Mouse (Mus musculus) kidney, adult 11 months (tissue): ENCODE results near the gene Psmb8.

Experiments used
- DNase-seq: peaks from one replicate; pipeline ENCODE4 v3.0.0; 2022

The Psmb8 gene

DNA sequence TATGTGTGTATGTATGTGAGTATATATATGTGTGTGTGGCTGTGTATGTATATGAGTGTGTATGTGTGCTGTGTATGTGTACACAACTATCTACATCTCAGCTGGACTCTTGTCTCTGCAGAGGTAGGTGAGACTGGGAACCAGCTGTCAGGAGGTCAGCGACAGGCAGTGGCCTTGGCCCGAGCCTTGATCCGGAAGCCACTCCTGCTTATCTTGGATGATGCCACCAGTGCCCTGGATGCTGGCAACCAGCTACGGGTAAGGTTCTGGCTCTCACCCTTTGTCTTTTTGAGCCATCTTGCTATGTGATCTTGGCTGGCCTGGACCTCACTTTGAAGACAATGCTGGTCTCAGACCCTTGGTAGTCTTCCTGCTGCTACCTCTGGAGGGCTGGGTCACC is 2.8 kb upstream of the Psmb8 start:
- no peak for DNase-seq

DNA sequence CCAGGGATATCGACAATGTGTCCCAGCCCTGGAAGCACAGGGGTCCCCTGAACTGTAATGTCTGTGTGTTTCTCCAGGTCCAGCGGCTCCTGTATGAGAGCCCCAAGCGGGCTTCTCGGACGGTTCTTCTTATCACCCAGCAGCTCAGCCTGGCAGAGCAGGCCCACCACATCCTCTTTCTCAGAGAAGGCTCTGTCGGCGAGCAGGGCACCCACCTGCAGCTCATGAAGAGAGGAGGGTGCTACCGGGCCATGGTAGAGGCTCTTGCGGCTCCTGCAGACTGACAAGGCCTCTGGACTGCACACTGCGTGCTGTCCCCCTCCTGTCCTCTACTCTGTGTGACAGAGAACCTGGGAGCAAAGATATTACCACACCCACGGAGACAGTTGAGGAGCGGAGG is 1.0 kb upstream of the Psmb8 start:
- DNase-seq, result no peak

DNA sequence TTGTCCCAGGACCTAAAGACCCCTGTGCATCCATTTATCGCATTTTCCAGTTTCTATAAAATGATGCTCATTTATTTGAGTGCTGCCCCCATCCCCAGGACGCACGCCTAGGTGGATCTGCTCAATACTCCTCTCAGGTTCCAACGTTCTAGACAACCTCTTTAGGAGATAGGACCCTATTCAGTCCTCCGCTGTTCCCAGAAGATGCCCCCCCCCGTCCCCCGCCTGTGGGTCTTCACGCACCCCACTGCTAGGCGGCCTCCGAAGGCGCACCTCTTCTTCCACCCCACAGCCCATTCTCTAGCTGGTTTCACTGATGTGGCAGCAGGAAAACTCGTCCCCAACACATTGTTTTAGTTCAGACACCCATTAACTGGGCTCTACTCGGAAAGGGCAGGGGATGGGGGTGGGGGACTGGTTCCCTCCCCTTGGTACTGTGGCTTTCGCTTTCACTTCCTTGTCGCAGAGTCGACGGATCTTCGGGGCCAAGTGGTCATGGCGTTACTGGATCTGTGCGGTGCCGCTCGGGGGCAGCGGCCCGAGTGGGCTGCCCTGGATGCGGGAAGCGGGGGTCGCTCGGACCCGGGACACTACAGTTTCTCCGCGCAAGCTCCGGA is 491 bp downstream of the Psmb8 start:
- DNase-seq, result peak; percentile 45

DNA sequence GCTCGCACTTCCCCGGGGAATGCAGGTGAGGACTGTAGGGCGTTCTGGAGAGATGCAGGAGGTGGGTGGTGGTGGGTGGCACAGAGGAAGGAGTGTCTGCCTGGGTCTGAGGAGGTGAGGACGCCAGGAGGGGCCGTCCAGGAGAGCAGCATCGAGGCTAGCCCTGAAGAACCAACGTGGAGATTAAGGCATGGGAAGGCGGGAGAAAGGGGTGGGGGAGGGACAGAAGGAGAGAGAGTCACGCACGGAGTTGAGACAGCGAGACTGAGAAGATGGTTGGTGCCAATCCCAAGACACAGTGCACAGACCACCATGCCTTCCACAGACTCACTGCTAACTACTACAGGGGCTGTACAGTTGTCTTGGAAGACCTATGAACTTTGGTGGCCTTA is 996 bp downstream of the Psmb8 start:
- no peak for DNase-seq

DNA sequence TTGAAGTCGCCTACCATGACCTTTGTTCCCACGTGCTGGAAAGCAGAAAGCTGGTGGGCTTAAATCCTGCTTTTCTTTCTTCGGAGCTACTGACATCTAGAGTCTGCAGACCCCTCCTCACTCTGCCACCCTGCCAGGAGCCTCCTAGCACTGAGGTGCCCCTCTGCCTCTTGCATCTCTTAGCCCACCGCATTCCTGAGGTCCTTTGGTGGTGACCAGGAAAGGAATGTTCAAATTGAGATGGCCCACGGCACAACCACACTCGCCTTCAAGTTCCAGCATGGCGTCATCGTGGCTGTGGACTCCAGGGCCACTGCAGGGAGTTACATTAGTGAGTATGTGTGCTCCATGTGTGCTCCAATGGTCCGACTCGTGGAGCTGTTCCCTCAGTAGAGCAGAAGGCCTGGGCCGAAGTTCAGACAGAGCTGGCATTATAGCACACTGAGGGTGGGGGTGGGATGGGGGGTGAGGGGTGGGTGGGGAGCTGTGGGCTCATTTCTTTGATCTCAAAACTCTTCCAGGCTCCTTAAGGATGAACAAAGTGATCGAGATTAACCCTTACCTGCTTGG is 1.6 kb downstream of the Psmb8 start:
- no peak for DNase-seq

DNA sequence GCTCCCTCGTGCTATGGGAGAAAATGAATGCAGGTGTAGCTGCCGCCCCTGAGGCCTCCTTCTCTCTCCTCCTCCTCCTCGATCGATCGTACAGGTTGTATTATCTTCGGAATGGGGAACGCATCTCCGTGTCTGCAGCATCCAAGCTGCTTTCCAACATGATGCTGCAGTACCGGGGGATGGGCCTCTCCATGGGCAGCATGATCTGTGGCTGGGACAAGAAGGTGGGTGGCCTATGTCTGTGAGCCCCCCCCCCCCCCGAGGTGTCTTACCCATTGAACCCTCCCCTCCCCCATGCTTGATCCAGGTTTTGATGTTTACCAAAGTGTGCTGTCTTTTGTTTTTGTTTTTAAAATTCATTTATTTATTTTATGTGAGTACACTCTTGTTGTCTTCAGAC is 2.5 kb downstream of the Psmb8 start:
- DNase-seq, result no peak

DNA sequence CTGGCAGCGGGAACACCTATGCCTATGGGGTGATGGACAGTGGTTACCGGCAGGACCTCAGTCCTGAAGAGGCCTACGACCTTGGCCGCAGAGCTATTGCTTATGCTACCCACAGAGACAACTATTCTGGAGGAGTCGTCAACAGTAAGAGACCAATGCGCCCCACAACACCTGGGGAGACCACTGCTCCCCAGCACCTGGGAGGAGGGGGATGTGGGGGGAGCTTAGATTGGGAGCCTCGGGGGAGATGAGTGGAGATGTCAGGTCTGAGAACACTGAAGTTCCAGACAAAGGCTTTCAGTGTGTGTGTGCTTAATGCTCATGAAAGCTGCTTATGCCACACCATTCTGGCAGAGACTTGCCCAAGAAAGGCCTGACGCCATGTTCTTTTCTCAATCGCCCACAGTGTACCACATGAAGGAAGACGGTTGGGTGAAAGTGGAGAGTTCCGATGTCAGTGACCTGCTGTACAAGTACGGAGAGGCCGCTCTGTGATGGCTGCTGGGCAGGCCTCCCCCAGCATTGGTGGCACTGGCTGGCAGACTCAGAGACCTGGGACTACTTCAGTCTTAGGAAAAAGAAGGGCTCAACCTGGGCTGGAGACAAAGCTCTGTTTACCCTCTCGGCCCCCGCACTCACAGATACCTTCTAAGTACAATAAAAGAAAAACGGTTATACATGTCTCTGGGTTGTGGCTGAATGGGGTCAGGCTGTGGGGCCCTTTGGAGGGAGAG is 3.4 kb downstream of the Psmb8 start:
- DNase-seq, result no peak

DNA sequence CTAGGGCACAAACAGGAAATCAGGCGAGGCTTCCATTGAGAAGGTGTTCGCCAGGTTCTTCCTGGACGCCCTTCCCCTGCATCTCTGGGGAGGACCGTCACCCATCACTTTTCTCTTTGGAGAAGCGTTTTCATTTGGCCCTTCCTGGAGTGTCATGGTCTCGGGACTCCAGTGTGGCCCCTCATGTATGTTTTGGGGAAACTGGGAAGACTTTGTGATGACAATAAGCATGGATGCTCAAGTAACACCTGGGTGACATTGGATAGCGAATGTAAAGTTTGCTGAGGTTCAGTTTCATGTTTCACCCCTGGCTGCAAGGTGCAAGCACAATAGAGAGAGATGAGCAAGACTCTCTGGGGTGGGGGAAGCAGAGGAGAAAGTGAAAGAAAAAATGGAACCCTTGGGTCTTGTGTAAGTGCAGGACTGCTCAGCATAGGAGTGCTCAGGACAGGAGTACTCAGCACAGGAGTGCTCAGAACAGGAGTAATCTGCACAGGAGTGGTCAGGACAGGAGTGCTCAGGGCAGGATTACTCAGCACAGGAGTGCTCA is 4.1 kb downstream of the Psmb8 start:
- no peak for DNase-seq

DNA sequence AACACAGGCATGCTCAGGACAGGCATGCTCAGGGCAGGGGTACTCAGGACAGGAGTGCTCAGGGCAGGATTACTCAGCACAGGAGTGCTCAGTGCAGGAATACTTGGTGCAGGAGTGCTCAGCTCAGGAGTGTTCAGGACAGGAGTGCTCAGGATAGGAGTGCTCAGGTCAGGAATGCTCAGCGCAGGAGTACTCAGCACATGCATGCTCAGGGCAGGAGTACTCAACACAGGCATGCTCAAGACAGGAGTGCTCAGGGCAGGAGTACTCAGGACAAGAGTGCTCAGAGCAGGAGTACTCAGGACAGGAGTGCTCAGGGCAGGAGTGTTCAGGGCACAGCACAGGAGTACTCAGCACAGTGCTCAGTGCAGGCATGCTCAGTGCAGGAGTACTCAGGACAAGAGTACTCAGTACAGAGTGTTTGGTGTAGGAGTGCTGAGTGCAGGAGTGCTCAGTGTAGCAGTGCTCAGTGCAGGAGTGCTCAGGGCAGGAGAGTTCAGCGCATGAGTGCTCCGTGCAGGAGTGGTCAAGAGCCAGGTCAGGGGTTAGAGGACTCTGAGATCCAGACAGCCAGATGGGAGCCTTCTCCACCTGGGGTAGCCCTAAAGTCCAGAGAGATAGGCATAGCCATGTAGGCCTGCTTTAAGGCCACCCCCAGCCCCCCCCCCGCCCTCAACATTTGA is 5.4 kb downstream of the Psmb8 start:
- no peak for DNase-seq

DNA sequence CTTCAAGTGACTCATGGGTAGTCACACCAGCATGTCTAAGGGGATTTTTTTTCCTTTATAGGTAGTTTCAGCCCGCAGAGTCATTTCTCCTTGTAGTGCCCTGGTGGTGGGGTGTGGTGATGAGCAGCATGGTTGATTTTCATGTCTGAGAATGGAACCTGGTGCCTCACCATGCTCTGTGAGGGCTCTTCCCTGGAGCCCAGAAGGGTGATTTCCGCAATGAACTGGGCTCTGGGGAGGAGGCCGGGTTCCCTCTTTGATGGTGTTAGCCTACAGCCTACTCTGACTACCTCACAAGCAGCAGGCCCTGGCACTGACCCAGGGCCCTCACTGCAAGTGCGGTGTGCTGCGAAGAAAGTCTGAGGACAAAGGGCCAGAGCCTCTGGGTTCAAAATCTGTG is 5.9 kb downstream of the Psmb8 start, which contains the start of gene Tap2:
Tap2 (plus strand) TSS at position 84 of the 400 bp plus-strand sequence.
- no peak for DNase-seq

DNA sequence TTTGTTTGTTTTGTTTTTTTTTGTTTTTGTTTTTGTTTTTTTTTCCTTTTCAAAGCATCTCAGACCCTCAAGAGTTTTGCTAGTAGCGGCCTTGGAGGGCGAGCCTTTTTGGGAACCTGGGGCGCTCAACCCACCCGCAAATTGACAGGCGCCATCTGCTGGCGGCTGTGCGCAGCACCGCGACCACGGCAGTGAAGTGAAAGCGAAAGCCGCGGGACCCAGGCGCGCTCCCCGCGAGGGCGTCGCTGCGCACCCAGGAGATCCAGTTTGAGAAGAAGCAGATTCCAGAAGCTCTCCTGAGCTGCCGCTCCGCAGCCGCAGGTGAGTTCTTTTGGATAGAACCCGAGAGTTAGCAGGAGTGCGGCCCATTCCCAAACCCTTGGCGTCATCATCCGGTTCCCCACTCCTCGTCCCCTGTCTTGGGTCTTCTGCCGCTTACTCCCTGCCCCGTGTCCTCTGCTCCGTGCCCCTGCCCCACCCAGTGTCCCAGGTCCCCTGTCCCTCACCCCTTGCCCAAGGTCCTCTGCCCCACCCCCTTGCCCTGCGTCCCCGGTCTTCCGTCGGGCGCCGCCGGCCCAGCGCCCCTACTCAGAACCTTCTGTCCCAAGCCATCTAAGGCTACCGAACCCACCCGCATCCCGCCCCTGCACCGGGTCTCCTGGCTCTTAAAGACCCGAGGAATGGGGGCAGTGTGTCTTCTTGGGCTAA is 6.9 kb downstream of the Psmb8 start:
- peak; percentile 79 for DNase-seq

DNA sequence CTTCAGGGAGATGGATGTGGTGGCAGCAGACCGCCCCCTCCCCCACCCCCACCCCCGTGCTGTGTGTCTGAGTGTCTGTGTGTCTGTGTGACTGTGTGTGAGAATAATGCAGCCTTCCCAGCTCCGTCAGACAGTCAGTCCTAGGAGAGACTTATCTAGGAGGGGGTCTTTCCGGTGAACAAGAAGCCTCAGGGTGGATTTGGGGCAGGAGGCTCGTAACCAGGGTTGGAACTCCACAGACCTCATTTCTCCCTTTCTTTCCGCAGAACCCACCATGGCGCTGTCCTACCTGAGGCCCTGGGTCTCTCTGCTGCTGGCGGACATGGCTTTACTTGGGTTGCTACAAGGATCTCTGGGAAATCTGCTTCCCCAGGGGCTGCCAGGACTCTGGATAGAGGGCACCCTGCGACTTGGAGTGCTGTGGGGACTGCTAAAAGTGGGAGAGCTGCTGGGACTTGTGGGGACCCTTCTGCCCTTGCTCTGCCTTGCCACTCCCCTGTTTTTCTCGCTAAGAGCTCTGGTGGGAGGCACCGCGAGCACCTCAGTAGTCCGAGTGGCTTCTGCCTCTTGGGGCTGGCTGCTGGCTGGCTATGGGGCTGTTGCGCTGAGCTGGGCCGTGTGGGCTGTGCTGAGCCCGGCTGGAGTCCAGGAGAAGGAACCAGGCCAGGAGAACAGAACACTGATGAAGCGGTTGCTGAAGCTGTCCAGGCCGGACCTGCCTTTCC is 7.7 kb downstream of the Psmb8 start:
- no peak for DNase-seq

DNA sequence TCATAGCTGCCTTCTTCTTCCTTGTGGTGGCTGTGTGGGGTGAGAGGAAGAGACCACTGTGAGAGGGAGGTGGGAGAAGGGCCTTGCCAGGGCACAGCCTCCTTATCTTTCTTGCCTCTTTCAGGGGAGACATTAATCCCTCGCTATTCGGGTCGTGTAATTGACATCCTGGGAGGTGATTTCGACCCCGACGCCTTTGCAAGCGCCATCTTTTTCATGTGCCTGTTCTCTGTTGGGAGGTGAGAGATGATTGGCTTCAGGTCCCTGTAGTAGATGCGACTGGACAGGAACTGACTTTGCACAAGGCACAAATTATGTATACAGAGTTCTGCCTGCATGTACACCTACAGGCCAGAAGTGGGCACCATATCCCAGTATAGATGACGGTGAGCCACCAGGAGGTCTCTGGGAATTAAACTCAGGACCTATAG is 8.2 kb downstream of the Psmb8 start:
- no peak for DNase-seq

DNA sequence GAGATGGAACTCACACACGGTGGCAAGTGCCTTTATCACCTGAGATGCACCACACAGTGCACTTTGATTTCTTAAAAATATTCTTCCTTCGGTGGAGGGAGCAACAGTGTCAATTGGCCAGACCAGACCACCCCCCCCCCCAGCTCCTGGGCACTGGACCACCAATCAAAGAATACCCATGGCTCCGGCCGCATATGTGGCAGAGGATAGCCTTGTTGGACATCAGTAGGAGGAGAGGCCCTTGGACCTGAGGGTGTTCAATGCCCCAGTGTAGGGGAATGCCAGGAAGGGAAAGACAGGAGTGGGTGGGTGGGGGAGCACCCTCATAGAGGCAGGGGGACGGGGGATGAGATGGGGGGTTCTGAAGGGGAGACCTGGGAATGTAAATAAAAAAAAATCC is 9.2 kb downstream of the Psmb8 start:
- no peak for DNase-seq

DNA sequence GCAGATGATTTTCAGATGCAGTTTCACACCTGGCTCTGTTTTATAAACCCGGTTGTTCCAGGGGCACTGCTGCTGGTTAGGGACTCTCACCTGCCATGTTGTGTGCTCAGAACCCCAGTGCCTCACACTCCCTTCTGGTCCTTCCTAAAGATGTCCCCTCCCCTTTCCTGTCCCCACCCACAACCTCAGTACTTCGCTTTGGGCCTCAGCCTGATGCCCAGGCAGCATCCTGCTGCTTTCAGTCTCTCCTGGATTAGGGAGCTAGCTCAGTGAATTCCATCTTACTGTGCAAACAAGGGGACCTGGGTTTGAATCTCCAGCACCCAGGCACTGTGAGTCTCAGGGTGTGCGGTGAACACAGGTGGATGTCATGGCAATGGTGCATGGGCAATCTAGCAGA is 9.9 kb downstream of the Psmb8 start:
- no peak for DNase-seq

DNA sequence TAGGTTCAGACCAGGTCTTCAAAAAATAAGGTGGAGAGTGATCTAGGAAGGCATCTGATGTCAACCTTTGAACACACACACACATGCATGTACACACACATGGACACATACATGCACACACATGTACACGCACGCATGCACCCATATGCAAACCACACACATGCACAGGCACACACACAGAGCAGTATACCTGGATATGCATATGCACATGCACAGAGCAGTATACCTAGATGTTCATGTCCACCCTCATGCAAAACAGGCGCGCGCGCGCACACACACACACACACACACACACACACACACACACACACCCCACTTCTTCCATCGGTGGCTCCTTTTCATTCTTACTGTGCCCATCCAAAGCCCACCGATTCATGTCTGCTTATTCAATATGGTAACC is 10.3 kb downstream of the Psmb8 start:
- DNase-seq, result no peak

DNA sequence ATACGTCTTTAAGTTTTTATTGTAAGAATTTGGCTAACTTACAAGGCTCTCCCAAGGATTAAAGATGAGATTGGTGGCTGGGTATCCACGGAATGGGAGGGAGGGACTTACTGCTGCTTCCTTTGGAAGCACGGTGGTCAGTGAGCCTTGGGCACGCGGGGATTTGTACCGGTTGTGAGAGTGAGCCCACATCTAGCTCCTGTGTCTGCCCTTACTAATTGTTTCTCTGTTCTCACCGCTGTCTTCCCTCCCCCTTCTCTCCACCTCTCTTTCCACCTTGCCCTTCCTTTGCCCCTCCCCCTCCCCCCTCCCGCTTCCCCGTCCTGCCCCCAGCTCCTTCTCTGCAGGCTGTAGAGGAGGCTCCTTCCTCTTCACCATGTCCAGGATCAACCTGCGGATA is 10.9 kb downstream of the Psmb8 start:
- DNase-seq, result no peak

DNA sequence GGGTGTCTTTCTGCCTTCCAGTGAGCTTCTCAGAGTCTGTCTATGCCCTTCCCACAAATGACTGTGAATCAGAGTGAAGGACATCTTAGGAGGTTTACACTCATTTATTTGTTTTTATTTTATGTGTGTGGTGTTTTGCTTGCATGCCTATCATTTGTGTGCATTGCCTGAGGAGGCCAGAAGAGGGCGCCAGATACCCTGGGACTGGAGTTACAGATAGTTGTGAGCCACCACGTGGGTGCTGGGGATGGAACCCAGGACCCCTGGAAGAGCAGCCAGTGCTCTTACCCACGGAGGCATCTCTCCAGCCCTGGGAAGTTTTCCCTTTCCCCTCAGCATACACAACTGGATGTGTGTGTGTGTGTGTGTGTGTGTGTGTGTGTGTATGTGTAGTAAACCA is 12.2 kb downstream of the Psmb8 start:
- DNase-seq, result no peak

DNA sequence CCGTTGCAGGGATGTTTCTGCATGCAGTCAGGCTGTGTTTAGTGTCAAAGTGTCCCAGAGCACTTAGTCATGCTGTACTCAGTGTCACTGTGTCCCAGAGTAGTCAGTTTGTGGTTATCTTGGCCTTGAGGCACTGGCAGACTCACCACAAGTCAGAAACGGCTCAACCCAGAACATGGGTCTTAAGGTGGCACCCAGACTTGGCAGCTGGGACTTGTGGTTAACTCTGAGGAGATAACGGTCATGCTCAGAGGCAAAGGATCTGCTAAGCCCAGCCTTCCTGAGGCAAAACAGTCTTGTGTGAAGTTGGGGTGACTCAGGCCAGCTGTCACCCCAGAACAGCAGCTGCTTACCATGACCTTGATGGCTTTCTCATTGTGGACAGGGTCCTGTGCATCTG is 13.1 kb downstream of the Psmb8 start:
- DNase-seq, result no peak

DNA sequence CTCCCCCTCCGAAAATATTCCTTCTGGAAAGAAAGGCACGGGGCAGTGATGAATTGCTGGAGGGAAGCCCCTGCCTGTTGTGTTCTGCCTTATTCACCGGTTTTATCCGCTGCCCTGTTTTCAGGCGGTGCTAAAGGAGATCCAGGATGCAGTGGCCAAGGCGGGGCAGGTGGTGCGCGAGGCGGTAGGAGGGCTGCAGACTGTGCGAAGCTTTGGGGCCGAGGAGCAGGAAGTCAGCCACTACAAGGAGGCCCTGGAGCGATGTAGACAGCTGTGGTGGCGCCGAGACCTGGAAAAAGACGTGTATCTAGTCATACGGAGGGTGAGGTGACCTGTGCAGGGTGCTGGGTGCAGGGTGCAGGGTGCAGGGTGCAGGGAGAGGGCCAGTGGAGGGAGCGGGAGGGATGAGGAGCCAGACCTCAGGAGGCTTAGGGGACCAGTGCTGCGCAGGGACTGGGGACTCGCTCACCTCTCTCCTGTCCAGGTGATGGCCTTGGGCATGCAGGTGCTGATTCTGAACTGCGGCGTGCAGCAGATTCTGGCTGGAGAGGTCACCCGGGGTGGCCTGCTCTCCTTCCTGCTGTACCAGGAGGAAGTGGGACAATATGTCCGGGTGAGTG is 14.3 kb downstream of the Psmb8 start:
- DNase-seq, result no peak

DNA sequence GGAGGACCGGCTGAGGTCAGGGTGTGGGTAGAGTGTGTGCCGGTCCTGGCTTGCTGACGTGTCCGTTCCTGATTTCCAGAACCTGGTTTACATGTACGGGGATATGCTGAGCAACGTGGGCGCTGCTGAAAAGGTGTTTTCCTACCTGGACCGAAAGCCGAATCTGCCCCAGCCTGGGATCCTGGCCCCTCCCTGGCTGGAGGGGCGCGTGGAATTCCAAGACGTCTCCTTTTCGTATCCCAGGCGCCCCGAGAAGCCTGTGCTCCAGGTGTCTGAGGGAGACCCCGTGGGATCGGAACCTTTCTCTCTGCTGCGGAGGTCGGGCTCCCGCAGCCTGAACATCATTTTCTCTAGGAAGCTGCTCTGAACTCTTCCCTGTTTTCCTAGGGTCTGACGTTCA is 16.4 kb downstream of the Psmb8 start:
- no peak for DNase-seq

DNA sequence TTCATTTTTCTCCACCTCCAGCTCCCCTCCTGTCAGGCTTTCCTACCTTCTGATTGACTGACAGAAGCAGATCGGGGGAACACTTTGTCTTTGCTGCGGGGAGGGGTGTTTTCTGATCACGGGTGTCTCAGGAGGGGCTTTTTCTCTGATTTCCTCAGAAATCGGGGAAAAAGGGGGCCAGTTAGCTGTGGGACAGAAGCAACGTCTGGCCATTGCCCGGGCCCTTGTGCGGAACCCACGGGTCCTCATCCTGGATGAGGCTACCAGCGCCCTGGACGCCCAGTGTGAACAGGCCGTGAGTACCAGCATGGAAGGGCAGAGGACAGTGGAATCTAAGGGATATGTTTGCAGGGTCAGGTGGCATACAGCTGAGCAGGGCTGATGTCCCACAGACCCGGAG is 17.7 kb downstream of the Psmb8 start:
- DNase-seq, result no peak
